Mouse (Mus musculus) hindbrain, postnatal 0 days (tissue): ENCODE measurements around the gene Slc52a3. TPM values are rescaled to one million over a fixed set of nuclear protein-coding genes. Genes with fewer than 3 reads are reported as not detected.
A peak's percentile ranks its signal among the peaks of the same experiment; 100 is the strongest.

ENCODE experiments used
- ATAC-seq: fragments of 200-750 bp; cut with Nextera tagmentation; 2 replicates; pipeline ENCODE4 v1.8.0; 2017; ENCODE audit warnings: mild to moderate bottlenecking, moderate TSS enrichment, moderate library complexity
- DNase-seq: peaks from one replicate; pipeline ENCODE4 v3.0.0-alpha.2; 2015; ENCODE audit warnings: low spot score
- H3K27ac ChIP-seq: fragments of 300-500 bp; sonication (generic); 2 replicates; pipeline ENCODE4 v1.5.1; 2014; ENCODE audit warnings: mild to moderate bottlenecking
- H3K27me3 ChIP-seq: fragments of 300-500 bp; sonication (generic); 2 replicates; pipeline ENCODE4 v1.6.1; 2014; ENCODE audit warnings: low read length, mixed read lengths; ENCODE audit not compliant: insufficient read depth
- H3K36me3 ChIP-seq: fragments of 300-500 bp; sonication (generic); 2 replicates; pipeline ENCODE4 v1.6.1; 2014; ENCODE audit warnings: low read length, mixed read lengths; ENCODE audit not compliant: insufficient read depth
- H3K4me1 ChIP-seq: fragments of 300-500 bp; sonication (generic); 2 replicates; pipeline ENCODE4 v1.6.1; 2014; ENCODE audit warnings: antibody characterized with exemption, low read length, mixed read lengths; ENCODE audit not compliant: insufficient read depth
- H3K4me2 ChIP-seq: fragments of 300-500 bp; sonication (generic); 2 replicates; pipeline ENCODE4 v1.6.1; 2014; ENCODE audit warnings: low read depth, mild to moderate bottlenecking, low read length, moderate library complexity, mixed read lengths
- H3K4me3 ChIP-seq: fragments of 300-500 bp; sonication (generic); 2 replicates; pipeline ENCODE4 v1.5.1; 2014; ENCODE audit warnings: low read length
- H3K9ac ChIP-seq: fragments of 300-500 bp; sonication (generic); replicated peaks from 2 replicates; pipeline ENCODE4 v1.6.1; 2014; ENCODE audit warnings: mild to moderate bottlenecking, low read length, moderate library complexity, mixed read lengths
- H3K9me3 ChIP-seq: fragments of 300-500 bp; sonication (generic); 2 replicates; pipeline ENCODE4 v1.6.1; 2016; ENCODE audit warnings: low read length, mixed read lengths
- CTCF ChIP-seq: IDR thresholded peaks from 2 replicates; pipeline ENCODE4 v1.5.1; 2016; ENCODE audit warnings: antibody characterized with exemption, control low read depth, low read depth
- WGBS: fragments of 180-500 bp; shearing (Covaris S2); extraction: QIAGEN DNeasy Blood & Tissue Kit; methylation state at CpG from one replicate; pipeline ENCODE4 v1.1.7; 2014; 5-methylcytosine and 5-hydroxymethylcytosine counted together
- microRNA counts: library from miRNA; unstranded; fragments of <30 nt; microRNA quantifications from one replicate; lab custom pipeline; 2015
- microRNA-seq, 2 experiments: library from miRNA; unstranded; fragments of <30 nt; microRNA quantifications; one replicate each; pipeline ENCODE4; 2016
- polyA plus RNA-seq: library from polyadenylated mRNA; unstranded; fragments of >200 nt; fragmentation: Nextera tagmentation; extraction: Ambion mirVana; gene quantifications from 2 replicates; pipeline ENCODE4 v1.2.1, GENCODE M21; 2015
- total RNA-seq: library from RNA; depleted of rRNA; stranded (reverse); fragments of >200 nt; gene quantifications from 2 replicates; pipeline ENCODE4 v1.2.3, GENCODE M21; 2014; rRNA removed

Slc52a3 gene
- total and polyA plus RNA-seq, 2 experiments from 2014 or later, result 2.7 TPM

DNA sequence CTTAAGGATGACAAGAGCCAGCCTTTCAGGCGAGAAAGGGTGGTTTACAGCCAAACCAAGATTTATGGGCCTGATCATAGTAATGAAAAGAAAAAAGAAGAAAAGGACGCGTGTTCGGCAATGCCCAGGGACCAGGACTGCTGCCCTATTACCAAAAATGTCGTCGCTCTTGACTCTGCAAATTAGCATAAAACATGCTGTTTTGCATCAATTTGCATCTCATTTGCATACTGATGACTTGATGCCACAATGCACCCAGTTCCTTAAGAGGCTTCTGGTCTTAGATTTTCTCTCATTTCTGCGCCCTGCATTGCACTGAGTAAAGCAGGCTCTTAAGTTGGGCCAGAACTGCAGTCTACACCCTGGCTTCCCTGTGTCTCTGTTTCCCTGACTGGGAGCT lies 54.0 kb downstream of the Slc52a3 start:
- peak overlapping the region; percentile 23; the same call in 1 of the 2 replicates for H3K4me2 ChIP-seq
- H3K4me1 ChIP-seq, result peaks cover 28% of the 10 kb centered on the region
- H3K4me3 ChIP-seq, result no peak overlapping the region
- no peak overlapping the region for H3K9ac ChIP-seq
- H3K27ac ChIP-seq, result peak overlapping the region; percentile 33
- no peaks in the 10 kb centered on the region for H3K36me3 ChIP-seq
- 12% methylated on average over 7 of the region's 7 CpGs for WGBS
- no peaks in the 10 kb centered on the region for H3K9me3 ChIP-seq
- no peak for TF ChIP-seq CTCF
- DNase-seq (peak; percentile 70), ATAC-seq (peak; percentile 54)
- H3K27me3 ChIP-seq, result no peaks in the 10 kb centered on the region

DNA sequence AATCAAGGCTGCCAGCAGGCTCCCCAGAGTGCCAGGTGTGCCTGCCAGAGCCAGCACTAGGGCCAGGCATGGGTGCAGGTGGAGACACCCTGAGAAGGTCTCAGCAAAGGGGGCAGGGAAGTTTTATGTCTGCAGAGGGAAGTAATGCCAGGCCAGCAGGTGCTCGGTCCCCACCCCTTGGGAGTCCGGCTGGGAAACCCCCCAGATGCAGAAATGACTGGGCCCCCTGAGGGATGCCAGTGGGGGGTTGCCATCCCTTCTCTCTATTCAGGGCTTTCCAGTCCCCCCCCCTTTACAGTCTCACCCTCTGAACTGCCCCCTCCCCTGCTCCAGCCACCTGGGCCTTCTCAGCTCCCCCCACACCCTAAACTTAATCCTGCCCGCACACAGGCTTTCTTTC lies 55.7 kb downstream of the Slc52a3 start:
- Histone ChIP-seq H3K27ac (no peak overlapping the region), H3K36me3 (no peaks in the 10 kb centered on the region), H3K4me2 (no peak overlapping the region), H3K27me3 (no peaks in the 10 kb centered on the region), H3K9me3 (no peaks in the 10 kb centered on the region), H3K4me3 (no peak overlapping the region), H3K9ac (no peak overlapping the region), H3K4me1 (peaks cover 28% of the 10 kb centered on the region)
- no peak for TF ChIP-seq CTCF
- ATAC-seq (no peak), DNase-seq (no peak)
- 53% methylated on average over 3 of the region's 3 CpGs for WGBS

DNA sequence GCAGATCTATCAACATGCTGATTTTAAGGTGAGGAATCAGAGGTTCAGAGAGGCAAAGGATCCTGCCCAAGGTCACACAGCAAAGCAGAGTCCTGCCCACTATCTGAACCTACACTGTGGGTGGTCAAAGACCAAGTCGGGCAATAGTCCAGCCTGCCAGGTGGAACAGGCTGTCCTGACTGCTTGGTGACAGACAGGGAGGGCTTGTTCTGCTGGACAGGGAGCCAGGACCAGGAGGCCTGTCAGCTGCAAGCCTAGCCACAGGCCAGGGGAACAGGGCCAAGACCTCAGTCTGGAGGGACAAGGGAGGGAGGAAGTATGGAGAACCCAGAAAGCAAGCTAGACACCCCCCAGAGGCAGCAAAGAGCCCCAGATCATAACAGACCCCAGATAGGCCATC lies 59.1 kb downstream of the Slc52a3 start:
- Histone ChIP-seq H3K36me3 (no peaks in the 10 kb centered on the region), H3K27me3 (no peaks in the 10 kb centered on the region), H3K9ac (no peak overlapping the region), H3K9me3 (no peaks in the 10 kb centered on the region), H3K4me2 (no peak overlapping the region), H3K4me1 (peaks cover 4% of the 10 kb centered on the region; the same call in 1 of the 2 replicates), H3K27ac (0 out of 2 replicates have a peak overlapping the region, but pooled peaks have one; percentile 56), H3K4me3 (no peak overlapping the region)
- no peak for DNase-seq
- TF ChIP-seq CTCF, result no peak
- ATAC-seq, result 0 out of 2 replicates have a peak, but pooled peaks have one; percentile 15
- WGBS, result 35% methylated on average over 1 of the region's 1 CpGs

DNA sequence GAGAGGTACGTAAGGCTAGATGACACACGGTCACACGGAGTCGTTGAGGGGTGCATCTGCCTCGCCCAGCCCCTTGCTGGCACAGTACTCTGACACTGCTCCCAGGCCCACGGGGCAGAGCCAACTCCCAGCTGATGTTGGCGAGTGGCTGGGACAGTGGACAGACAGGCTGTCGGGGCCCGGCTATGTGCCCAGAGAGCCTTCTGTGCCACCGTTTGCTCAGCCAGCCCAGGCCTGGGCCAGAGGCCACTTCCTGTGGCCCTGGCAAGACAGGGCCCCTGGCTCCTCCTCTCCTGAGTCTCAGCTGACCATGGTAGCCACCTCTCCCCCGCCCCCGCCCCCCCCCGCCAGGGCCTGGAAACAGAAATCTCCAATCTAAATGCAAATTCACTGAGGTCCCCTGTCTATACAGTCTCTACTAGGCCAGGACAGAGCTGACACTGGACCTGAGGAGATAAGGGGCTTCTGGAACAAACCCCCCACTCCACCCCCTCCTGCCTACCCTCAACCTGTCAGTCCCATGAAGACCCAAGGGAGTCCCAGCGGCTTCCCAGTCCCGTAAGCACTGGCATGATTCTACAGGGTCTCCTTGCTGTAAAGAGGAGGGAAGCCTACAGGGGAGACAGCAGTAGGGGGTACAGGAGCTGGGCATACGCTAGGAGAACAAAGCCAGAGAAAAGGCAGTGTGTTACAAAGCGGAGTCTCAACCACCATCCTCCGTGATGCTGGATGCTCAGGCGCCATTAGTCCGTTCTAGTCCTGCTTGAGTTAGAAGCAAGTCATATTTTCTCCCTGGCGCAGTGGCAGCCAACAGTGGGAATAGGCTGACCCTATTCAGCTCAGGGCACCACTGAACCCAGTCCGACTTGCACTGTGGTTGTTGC lies 60.3 kb downstream of the Slc52a3 start:
- H3K4me2 ChIP-seq, result no peak overlapping the region
- no peak for TF ChIP-seq CTCF
- ATAC-seq (peak; percentile 87), DNase-seq (peak; percentile 79)
- H3K27me3 ChIP-seq, result no peaks in the 10 kb centered on the region
- H3K36me3 ChIP-seq, result no peaks in the 10 kb centered on the region
- WGBS, result 40% methylated on average over 20 of the region's 22 CpGs
- H3K9me3 ChIP-seq, result no peaks in the 10 kb centered on the region
- peak overlapping the region; percentile 56 for H3K27ac ChIP-seq
- H3K9ac ChIP-seq, result no peak overlapping the region
- H3K4me3 ChIP-seq, result no peak overlapping the region
- no peaks in the 10 kb centered on the region for H3K4me1 ChIP-seq

DNA sequence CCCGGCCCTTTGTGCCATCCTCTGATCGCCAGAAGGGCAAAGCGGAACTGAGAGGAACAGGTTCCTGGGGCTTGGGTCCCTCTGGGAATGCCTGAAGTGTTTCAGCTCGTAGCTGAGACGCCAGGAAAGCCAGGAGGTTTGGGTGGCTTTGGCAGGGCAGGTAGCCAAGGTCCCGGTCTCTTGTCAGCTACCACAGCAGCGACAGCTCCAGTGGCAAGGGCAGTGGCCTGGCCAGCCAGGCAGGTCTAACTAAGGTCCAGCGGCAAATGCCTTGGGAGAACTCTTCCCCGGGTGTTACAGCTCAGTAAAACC lies 60.9 kb downstream of the Slc52a3 start:
- no peaks in the 10 kb centered on the region for H3K9me3 ChIP-seq
- H3K4me1 ChIP-seq, result no peaks in the 10 kb centered on the region
- 61% methylated on average over 9 of the region's 9 CpGs for WGBS
- H3K36me3 ChIP-seq, result no peaks in the 10 kb centered on the region
- peak overlapping the region; percentile 56; the same call in 1 of the 2 replicates for H3K27ac ChIP-seq
- no peak for TF ChIP-seq CTCF
- no peaks in the 10 kb centered on the region for H3K27me3 ChIP-seq
- H3K4me3 ChIP-seq, result no peak overlapping the region
- no peak overlapping the region for H3K4me2 ChIP-seq
- DNase-seq (no peak), ATAC-seq (no peak)
- H3K9ac ChIP-seq, result no peak overlapping the region

MicroRNAs within 50 kb of the gene (microRNA counts, 519-probe panel; counts per million panel counts)
- 2,369 counts per million, percentile 35 among the panel's probes with 10 or more counts for microRNA mmu-miR-1953 (lab: Ali Mortazavi, UCI)

Small RNA genes within 50 kb of the gene (microRNA-seq; reads per million reads assigned to microRNA genes)
- gene Mir1953, result 0 to 0.71 reads per million in 2 experiments

Other genes starting within 250 kb of the Slc52a3 start
- 0.16 and 0.22 TPM in 2 replicates for gene Rspo4, start 153.6 kb upstream of the Slc52a3 start, total RNA-seq
- 0.33 and 0.51 TPM in 2 replicates for gene Rspo4, start 153.6 kb upstream of the Slc52a3 start, polyA plus RNA-seq
- 0.10 and 0.14 TPM in 2 replicates for gene Angpt4, start 85.3 kb upstream of the Slc52a3 start, total RNA-seq
- 0.28 and 0.29 TPM in 2 replicates for gene Angpt4, start 85.3 kb upstream of the Slc52a3 start, polyA plus RNA-seq
- 25.4 and 27.3 TPM in 2 replicates for gene Fam110a, start 16.3 kb upstream of the Slc52a3 start, total RNA-seq
- gene Fam110a, start 16.3 kb upstream of the Slc52a3 start, polyA plus RNA-seq, result 35.8 and 36.5 TPM in 2 replicates
- gene Scrt2, start 85.0 kb downstream of the Slc52a3 start, total RNA-seq, result 13.3 and 18.4 TPM in 2 replicates
- gene Scrt2, start 85.0 kb downstream of the Slc52a3 start, polyA plus RNA-seq, result 4.1 and 4.4 TPM in 2 replicates
- 51.7 and 54.5 TPM in 2 replicates for gene Srxn1, start 109.0 kb downstream of the Slc52a3 start, total RNA-seq
- 26.4 and 26.8 TPM in 2 replicates for gene Srxn1, start 109.0 kb downstream of the Slc52a3 start, polyA plus RNA-seq
- gene Tcf15, start 147.1 kb downstream of the Slc52a3 start, total RNA-seq, result 4.9 TPM in 1 of 2 replicates, not detected in the other
- 0.74 and 1.2 TPM in 2 replicates for gene Tcf15, start 147.1 kb downstream of the Slc52a3 start, polyA plus RNA-seq
- 119 and 128 TPM in 2 replicates for gene Csnk2a1, start 230.3 kb downstream of the Slc52a3 start, total RNA-seq
- gene Csnk2a1, start 230.3 kb downstream of the Slc52a3 start, polyA plus RNA-seq, result 107 and 109 TPM in 2 replicates